Mouse (Mus musculus): ENCODE measurements around the gene Zfp523. TPM values are rescaled to one million over a fixed set of nuclear protein-coding genes. Genes with fewer than 3 reads are reported as not detected.

The Zfp523 gene
- 10 to 100 TPM; 24.6 to 26.6 TPM for total RNA-seq (2021)
- long read RNA-seq, experiment 1, full-length matches to known transcripts = 48 of 71 reads
- long read RNA-seq, experiment 1, partial matches to known transcripts = 8 of 71 reads
- long read RNA-seq, experiment 1, other reads (novel, unspliced or antisense) = 15 of 71 reads
- long read RNA-seq, experiment 2, transcript Zfp523-202 (14 exons, 2,864 nt) = major isoform, 35 of 51 reads
- long read RNA-seq, experiment 2, partial matches to known transcripts = 7 of 51 reads
- long read RNA-seq, experiment 2, other reads (novel, unspliced or antisense) = 9 of 51 reads

DNA sequence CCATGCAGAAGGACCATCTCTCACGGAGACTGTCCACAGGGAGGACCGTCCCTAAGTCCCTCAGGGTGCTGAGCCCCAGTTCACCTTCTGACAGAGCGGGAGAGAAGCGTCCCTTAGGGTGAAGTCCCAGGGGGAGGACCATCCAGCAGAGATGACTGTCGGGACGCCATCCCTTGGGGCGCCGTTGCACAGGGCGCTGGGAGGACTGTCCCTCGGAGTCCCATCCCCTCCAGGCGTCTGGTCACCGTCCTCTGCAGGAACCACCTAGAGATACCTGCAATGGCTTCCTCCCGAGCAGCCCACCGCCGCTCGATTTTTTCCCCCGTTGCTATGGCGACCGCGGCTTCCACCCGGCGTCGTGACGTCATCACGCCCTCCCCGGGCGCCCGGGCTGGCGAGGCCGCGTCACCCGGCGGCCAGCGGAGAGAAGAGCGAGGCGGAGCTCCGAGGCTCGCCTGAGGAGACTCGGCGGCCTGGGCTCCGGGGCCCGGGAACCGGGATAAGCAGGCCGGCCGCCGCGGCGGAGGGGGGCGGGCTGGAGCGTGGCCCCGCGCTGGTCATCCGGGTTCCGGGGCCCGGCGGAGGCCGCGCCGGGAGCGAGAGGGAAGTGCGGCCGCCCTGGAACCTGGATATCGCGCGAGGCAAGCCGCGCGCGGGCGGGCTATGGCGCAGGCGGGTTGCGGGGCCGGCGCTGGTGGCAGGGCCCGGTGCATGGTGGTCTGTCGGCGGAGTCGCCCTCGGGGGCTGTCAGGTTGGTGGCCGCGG lies at the start of gene Zfp523:
Zfp523 (plus strand) TSS at position 355 of the 765 bp plus-strand sequence.
- peak; percentile 93 for DNase-seq

DNA sequence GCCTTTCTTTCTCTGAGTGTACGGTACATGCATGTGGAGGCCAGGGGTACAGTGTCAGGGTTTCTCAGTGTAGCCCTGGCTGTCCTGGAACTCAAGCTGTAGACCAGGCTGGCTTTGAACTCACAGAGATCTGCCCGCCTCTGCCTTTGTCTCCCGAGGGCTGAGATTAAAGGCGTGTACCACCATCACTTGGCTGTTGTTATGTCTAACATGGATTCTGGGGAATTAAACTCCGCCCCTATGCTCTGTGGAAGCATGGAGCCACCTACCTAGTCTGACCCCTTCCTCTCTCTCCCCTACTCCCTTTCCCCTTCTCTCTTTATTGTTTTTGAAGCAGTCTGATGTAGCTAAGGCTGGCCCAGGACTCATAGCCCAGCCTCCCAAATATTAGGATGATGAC lies 47.1 kb upstream of the Zfp523 start:
- DNase-seq = no peak

DNA sequence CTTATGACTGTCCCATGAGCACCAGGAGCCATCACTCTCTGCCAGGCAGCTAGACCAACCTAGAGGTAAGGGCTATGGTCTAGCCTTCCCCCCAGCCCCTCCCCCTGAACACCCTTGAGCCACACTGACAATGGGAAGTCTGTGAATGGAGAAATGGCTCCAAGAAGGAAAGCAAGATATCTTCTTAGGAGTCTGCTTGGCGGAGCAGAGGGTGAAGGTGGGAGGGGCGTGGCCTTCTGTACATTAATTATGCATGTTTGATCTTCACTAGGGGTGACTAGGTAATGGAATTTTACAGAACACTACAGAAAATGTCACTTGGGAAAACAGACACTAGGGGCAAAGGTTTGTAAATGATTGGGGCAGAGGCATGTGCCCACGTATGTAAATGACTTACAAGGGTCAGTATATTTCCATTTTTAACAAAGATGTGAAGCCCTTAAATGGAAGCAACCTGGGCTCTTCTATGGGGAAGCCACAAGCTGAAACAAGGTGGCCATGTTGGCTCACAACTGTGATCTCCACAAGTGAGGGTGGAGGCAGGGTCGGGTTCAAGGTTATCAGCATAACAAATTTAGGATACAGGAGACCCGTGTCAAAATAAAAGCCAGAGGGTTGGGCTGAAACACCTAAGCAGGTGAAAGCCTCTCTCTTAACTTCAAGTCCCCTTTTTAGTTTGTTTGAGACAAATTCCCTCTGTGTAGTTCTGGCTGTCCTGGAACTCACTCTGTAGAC lies 46.4 kb upstream of the Zfp523 start:
- DNase-seq = no peak

DNA sequence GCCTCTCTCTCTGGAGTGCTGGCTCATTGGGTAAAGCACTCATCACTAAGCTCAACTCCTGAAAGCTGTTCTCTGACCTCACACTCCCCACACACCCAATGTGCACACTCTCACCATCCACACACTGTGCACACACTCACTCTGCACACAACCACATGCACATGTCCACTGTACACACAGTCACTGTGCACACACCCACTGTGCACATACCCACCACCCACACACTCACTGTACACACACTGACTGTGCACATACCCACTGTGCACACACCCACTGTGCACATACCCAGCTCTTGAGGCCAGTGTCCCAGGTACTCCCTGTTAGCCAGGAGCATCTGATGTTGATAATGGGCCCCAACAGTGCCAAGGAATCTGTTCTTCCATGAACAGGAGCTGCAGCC lies 45.8 kb upstream of the Zfp523 start:
- DNase-seq = no peak

DNA sequence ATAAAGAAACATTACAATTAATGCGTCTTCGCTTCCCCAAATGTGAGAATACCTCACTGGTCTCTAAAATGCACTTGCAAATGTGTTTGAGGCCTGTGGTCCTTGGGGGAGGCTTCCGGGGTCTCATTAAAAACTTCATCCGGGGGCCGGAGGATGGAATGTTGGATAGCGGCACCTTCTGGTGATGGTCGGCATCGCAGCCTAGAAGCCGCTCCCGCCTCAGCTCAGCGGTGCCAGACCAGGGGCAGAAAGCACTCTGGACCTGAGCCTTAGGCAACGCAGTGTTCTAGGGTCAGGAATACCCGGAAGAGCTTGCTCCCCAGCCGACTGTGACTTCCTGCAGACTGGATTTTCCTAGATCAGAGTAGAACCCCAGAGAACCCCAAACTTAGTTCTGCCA lies 43.7 kb upstream of the Zfp523 start:
- peak; percentile 78 for DNase-seq

DNA sequence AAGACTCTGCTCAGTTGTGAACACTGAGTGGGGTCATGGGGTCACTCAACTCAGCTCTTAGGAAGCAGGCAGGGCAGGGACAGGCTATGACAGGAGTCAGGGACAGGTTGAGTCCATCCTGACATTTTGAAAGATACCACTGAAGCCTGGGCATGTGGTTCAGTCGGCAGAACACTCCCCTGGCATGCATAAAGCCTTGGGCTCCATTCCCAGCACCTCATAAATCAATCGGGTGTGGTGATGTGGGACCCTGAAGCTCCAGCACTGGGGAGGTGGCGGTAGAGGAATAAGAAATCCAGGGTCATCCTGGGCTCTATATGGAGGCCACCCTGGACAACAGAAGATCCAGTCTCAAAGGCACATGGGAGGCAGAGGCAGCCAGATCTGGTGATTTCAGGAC lies 41.4 kb upstream of the Zfp523 start:
- no peak for DNase-seq

DNA sequence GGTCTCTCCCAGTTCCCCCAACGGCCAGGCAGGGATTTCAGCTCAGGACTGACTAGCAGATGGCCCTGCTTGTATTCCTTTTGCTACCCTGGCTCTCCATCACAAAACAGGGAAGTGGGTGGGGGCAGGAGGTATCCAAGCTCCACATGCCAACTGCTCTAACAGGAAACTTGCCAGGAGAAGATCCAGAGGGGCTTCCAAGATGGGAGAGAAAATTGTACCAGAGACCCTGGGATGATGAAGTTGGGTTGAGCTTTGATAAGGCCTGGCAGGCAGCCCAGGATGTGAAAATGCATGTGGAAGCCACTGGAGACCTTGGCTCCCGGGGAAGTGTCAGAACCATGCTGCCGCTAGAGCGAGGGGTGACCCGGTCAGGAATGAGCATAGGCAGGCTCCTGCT lies 40.7 kb upstream of the Zfp523 start:
- no peak for DNase-seq

DNA sequence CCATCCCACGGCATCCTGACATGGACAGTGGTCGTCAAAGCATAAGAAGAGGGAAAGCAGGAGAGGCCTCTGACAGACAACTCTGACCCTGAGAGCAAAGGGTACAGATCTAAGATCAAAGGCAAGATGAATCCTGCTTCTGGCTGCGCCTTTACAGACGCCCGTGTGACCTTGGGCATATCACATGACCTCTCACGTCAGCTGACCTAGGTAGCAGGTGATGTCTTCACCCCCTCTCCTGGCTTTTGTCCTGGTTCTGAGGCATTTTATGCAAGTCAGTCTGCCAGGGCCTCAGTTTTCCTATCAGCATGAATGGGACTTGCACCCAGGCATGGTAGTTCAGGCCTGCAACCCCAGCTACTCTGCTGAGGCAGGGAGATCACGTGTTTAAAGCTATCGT lies 38.9 kb upstream of the Zfp523 start:
- no peak for DNase-seq

DNA sequence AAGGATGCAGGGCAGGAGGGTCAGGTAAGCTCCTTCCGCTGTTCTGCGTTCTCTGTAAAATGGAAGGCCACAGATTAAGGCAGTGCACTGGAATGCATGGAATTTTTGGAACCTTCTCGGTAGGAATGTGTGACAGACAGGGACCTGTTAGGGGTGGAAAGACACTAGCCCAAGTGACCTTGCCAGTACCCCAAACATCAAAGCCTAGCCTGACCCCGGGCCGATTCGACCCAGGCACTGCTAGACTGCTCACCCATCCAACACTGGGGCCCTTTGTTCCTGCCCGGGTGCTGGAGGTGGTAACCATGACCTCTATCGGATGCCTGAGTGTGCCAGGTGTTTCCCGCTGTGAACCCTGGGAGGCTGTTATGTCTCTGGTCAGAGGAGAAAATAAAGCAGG lies 38.2 kb upstream of the Zfp523 start:
- no peak for DNase-seq

DNA sequence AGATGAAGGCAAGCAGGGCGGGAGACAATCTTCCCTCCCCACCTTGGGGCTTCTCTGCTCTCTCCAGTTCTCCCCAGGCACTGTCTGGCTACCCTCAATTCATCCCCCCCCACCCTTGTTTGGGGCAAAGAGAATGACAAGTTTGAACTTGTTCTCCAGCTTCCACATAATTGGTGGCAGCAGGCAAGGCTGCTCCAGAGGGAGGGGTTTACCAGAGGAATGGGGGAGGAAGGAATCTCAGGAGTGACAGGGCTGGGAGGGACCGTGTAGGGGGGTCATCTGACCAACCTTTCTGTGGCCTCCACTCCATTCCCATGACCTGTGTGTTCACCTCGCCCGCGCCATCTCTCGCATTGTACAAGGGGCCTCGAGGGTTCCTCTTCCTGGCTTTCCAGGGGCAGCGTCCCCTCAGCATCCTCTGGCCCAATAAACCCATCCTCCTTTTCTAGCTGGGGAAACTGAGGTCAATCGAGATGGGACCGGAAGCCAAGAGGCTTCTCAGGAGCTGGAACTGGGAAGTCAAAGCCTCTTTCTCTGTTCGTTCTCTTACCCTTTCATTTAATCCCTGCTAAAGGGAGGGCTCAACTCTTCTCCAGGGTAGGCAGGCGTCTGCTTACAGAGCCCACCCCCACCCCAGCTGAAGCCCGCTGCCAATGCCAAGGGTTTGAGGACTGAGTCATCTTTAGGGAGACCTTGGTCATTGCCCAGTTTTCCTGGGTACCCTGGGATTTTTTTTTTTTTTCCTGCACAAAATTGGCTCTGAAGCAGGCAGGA lies 36.3 kb upstream of the Zfp523 start:
- DNase-seq = no peak

DNA sequence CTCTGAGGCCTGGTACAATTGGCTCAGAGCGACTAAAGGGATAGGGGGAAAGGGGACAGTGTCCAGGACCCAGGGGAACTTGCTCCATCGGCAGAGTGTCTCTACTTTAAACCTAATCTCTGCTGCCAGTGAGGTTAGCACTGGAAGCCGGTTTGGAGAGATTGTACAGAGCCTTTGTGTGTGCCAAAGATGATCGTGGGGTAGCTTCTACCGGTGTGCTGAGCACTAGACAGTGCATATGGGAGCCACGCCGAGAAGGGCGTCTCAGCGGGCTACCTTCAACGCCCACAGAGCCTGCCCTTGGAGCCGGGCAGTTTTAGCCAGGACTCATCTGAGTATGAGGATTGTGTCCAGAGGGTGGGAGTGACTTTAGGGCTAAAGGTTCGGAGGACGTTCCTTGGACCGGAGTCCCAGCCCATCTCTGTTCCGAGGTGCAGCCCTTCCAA lies 35.7 kb upstream of the Zfp523 start:
- no peak for DNase-seq

DNA sequence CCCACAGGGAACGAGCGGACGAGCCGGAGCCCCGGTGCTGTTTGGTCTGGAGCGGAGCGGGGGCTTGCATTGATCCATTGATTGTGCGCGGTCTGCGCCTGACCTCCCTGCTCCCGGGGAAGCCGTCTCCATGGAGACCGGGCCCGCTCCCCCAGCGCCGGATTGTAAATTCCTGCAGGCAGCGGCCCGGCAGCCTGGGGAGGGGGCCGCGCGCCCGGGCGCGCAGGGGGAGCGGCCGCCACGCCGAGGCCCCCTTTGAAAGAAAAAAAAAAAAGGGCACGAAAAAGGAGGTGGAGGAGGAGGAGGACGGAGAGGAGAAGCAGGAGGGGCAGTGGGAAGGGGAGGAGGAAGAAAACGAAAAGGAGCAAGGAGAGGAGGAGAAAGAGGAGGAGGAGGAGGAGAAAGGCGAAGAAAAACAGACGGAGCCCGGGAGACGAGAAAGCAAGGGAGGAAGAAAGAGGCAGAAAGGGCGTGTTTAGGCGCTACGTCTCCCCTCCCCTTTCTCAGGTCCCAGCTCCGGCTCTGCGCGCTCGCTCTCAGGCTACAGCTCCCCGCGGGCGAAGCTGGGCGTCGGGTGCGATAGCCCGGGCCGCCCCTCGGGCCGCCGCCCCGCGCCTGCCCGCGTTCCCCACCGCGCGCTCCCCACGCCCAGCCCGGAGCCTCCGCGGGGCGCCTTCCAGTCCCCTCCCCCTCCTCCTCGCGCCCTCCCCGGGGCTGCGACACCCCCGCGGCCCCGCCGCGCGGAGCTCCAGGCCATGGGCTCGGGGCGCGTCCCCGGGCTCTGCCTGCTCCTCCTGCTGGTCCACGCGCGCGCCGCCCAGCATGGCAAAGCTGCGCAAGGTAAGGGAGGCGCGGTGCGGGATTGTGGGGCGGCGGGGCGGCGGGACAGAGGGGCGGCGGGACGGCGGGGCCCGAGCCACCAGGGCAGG lies 34.9 kb upstream of the Zfp523 start, which contains the start of gene Scube3:
Scube3 (plus strand) TSS at position 371 of the 929 bp plus-strand sequence.
- peak; percentile 33 for DNase-seq

DNA sequence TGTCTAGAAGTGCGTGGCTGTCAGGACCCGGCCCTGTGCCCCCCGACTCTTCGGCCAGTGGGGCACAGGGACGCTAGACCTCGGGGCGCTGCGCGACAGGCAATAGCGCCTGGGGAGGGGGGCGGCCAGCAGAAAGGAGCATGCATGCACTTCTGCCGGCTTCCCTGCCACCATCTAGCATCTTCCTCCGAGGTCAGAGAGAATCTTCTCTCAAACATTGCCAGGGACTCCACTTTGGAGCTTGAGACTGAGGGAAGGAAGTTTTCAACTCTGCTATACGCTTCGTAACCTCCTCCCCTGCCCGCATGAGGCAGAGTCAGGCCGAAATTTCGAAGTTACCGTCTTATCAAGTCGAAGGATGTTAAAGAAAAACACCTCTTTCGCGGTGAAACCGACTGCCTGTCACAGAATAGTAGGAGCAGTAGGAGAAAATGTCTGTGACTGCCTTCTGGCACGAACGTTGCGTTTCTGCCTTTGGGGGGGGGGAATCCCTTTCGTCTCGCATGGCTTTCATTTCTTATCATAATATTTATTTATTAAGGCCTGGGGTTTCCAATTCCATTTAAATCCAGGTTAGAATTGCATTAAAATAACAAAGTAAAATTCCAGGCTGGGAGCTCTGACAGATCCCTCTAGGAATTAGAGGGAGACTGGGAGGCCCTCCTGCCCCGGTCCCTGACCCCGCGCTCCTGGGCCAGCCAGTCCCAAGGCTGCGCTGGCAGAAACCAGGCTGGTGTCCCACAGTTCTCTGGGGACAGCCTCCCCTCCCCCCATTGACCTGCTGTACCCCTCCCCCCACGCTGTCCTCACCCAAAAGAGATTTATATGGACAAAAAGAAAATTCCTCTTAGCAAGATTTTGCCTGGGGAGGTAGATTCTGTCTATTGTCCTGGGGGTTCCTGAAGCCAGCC lies 34.0 kb upstream of the Zfp523 start:
- DNase-seq = no peak

DNA sequence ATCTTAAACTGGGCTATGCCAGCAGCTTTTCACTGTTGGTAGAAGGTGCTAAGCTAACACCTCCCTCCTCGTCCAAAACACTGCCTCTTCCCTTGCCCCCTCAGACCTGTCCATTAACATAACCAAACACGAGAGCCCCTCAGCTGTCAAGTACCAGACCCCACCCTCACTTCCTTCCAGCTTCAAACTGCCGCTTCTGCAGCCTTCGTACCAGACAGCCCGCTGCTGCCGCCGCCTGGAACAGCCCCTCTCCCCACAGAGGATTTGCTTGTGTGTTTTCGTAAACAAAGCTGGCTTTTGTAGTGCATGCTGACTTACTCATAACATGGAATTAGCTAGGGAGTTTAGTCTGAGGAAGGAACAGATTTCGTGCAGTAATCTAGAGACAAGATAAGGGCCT lies 33.2 kb upstream of the Zfp523 start:
- DNase-seq = no peak

DNA sequence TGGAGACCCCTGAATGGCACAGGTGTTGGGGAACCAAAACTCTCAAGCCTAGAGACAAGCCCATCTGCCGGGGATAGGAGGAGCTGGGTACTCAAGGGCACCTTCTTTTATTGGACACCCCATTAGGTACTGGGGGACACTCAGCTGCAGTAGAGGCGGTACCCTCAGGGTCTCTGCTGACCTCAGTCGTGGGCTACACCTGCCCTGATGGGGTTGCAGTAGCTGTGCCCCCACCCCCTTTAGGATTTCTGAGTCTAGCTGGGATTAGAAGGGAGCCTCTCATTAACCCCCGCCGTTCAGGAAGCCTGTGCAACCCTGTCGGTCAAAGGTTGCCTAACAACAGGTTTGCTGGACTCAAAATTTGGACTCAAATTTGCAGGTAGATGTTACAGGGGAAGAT lies 32.7 kb upstream of the Zfp523 start:
- DNase-seq = no peak

DNA sequence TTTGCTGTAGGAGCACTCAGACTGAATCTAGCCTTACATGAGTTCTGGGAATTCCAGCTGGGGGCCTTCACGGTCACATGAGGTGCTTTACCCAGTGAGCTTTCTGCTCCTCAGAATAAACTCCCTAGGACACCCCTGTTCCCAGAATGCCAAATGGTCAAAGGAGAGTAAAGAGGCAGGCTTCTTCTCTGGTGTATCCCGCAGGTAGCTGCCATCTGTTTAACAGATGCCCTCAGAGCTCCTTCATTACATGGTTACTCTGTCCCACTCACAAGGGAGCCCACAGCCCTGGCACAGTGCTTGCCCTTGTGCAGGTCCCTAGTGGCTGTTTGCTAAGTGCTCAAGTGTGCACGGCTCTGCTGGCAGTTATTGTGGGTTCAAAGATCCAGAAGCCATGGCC lies 28.6 kb upstream of the Zfp523 start:
- no peak for DNase-seq

DNA sequence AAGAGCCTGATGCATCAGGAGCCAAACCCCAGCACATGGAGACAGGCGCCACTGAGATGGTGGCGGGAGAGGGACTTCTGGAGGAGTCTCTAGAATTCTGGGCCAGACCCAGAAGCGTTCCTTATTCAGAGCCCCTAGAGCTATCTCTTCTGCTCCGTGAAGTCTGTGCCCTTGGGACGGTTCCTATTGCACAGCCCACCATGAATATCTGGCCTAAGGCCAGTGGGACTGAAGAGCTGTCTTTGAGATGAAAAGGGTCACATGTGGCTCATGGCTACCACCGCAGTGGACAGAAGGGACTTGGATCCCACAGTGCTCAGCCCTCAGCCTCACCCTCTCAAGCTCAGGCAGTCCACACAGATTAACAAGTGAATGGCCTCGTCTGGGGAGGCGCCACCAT lies 27.2 kb upstream of the Zfp523 start:
- no peak for DNase-seq

DNA sequence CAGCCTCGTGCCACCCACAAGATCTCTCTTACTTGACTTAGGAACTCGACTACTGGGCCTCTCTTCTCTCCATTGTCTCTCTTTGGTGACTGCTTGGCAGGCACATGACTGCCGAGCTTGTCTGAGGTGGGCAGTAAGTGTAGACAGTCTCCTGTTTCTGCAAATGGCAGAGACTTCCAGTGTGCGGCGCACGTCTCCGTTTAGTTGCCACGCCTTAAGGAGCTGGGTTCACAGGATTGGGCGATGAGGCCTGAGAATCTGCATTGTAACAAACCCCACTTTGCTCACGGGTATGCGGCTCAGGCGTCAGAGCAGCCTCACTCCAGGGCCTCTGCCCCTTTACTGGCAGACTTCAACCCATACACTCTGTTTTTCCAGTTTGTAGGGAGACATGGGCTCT lies 26.5 kb upstream of the Zfp523 start:
- DNase-seq = no peak

DNA sequence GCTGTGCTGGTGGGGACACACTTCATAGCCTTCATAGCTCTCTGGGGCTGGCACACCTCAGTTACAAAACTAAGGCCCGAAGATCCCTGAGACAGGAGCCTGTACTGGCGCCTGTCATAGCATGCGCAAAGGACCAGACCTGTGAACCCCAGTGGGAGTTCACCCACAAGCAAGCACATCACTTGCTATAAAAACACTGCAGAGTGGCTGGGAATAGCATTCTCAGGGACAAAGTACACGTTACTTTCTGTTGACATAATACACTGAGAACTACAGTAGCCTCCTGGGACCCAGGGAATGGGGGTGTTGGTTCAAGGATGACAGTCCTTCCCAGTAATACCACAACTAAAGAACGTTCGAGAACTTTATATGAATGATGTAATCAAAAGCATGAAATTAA lies 23.8 kb upstream of the Zfp523 start:
- no peak for DNase-seq

DNA sequence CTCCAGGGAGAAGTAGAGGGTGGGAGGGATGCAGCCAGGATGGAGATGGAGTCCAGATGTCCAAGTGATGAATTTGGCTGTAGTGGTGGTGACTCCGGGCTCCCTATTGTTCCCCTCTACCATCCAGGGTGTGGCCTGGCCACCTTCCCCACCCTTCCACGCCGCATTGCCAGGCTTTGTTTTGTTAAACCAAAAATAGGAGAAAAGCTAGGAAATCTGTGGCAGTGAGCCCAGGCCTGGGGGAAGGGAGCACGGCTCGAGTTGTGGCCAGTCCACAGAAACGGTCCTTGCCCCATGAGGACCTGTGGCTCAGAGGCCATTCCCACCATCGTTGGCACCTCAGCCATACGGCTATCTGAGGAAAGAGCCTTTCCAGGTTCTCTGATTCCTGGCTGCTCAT lies 22.0 kb upstream of the Zfp523 start:
- no peak for DNase-seq
